In genomic region chr10:76344711-76345539, GRCm38 (mm10) we compare ENCODE assay signal across 8 mouse cellular contexts. TPM values are rescaled to one million over a fixed set of nuclear protein-coding genes. Genes with fewer than 3 reads are reported as not detected.
DNase-seq lines count a peak whose midpoint lies in the region; ATAC-seq and TF ChIP-seq lines count a peak whose summit lies in the region.

Gene Dip2a (minus strand): TSS chr10:76345291.

- H3K4me3 ChIP-seq in E14TG2a.4 (replicated peaks; ENCODE audit: low read length), result peak within 1 kb of the TSS; percentile 87
- H3K4me3 ChIP-seq in forebrain, embryonic 13.5 days, result peak within 1 kb of the TSS; percentile 74
- peak within 1 kb of the TSS; percentile 68 for H3K4me3 ChIP-seq in liver, postnatal 0 days (ENCODE audit: low read depth, low read length)
- peak within 1 kb of the TSS; percentile 97 for H3K4me3 ChIP-seq in neural tube, embryonic 14.5 days (ENCODE audit: low read depth, low read length)

- H3K27me3 ChIP-seq in E14TG2a.4 (ENCODE audit: insufficient read depth, low read length), result peaks cover 22% of the 10 kb centered on the region
- H3K27me3 ChIP-seq in forebrain, embryonic 13.5 days, result no peaks in the 10 kb centered on the region; the same call in 1 of the 2 replicates
- no peaks in the 10 kb centered on the region for H3K27me3 ChIP-seq in liver, postnatal 0 days (ENCODE audit: insufficient read depth, low read length)
- H3K27me3 ChIP-seq in neural tube, embryonic 14.5 days (ENCODE audit: control insufficient read depth, insufficient read depth, low read length), result no peaks in the 10 kb centered on the region

- peak; percentile 80 for DNase-seq in c-Kit-positive CD71-positive TER-119-positive erythroid progenitor cells, embryonic 14.5 days (ENCODE audit: low spot score)
- peak; percentile 97 to 98 for DNase-seq in heart, postnatal 10 days
- DNase-seq in large intestine, adult 2 months (ENCODE audit: low read depth, low spot score), result no peak
- DNase-seq in liver, postnatal 0 days, result peak; percentile 95
- peak; percentile 99 for DNase-seq in testis, postnatal 10 days (ENCODE audit: low spot score)

- ATAC-seq in forebrain, embryonic 13.5 days, result peak; percentile 95
- peak; percentile 94 for ATAC-seq in liver, postnatal 0 days
- peak; percentile 95 for ATAC-seq in neural tube, embryonic 14.5 days (ENCODE audit: low read depth)

- peak within 1 kb of the TSS; percentile 89 for H3K9ac ChIP-seq in forebrain, embryonic 13.5 days
- H3K9ac ChIP-seq in liver, postnatal 0 days (replicated peaks), result peak within 1 kb of the TSS; percentile 75
- H3K9ac ChIP-seq in neural tube, embryonic 14.5 days (replicated peaks; ENCODE audit: low read depth, low read length), result peak within 1 kb of the TSS; percentile 93

- intact Hi-C loops in heart, postnatal 10 days (cut with DNase I), result no loop called here

- no peak for TF ChIP-seq CTCF in E14TG2a.4 (conservative IDR thresholded peaks at IDR 0.05; ENCODE audit: low read length)
- 0 out of 2 replicates have a peak, but pooled peaks have one; percentile 6 for TF ChIP-seq CTCF in liver, postnatal 0 days (IDR thresholded peaks at IDR 0.05; ENCODE audit: low read depth)

- under 1% methylated on average over 91 of the region's 94 CpGs for WGBS in forebrain, embryonic 13.5 days
- WGBS in large intestine, adult 2 months, result 1% methylated on average over 94 of the region's 94 CpGs
- 4% methylated on average over 77 of the region's 94 CpGs for WGBS in liver, postnatal 0 days (ENCODE audit: insufficient replicate concordance)
- WGBS in neural tube, embryonic 14.5 days, result under 1% methylated on average over 65 of the region's 94 CpGs

- no peak for TF ChIP-seq EP300 in liver, postnatal 0 days (IDR thresholded peaks at IDR 0.05; ENCODE audit: low read depth)

- peak within 1 kb of the TSS; percentile 84 for H3K27ac ChIP-seq in forebrain, embryonic 13.5 days
- 0 out of 2 replicates have a peak within 1 kb of the TSS, but pooled peaks have one; percentile 52 for H3K27ac ChIP-seq in liver, postnatal 0 days (ENCODE audit: low read depth)
- peak within 1 kb of the TSS; percentile 91 for H3K27ac ChIP-seq in neural tube, embryonic 14.5 days (ENCODE audit: low read depth, low read length)

- H3K36me3 ChIP-seq in E14TG2a.4 (ENCODE audit: insufficient read depth, low read length), result peaks cover 12% of the 10 kb centered on the region
- peaks cover 10% of the 10 kb centered on the region; the same call in 1 of the 2 replicates for H3K36me3 ChIP-seq in forebrain, embryonic 13.5 days (ENCODE audit: poor library complexity, severe bottlenecking)
- no peaks in the 10 kb centered on the region for H3K36me3 ChIP-seq in liver, postnatal 0 days (replicated peaks; ENCODE audit: insufficient read depth, low read length)
- no peaks in the 10 kb centered on the region for H3K36me3 ChIP-seq in neural tube, embryonic 14.5 days (ENCODE audit: control insufficient read depth, insufficient read depth, low read length)

- peak within 1 kb of the TSS; percentile 77 for H3K4me2 ChIP-seq in forebrain, embryonic 13.5 days
- H3K4me2 ChIP-seq in liver, postnatal 0 days (ENCODE audit: low read depth, low read length), result peak within 1 kb of the TSS; percentile 98
- H3K4me2 ChIP-seq in neural tube, embryonic 14.5 days (ENCODE audit: low read depth, low read length), result peak within 1 kb of the TSS; percentile 58

- H3K9me3 ChIP-seq in E14TG2a.4 (ENCODE audit: low read length), result no peaks in the 10 kb centered on the region
- no peaks in the 10 kb centered on the region for H3K9me3 ChIP-seq in forebrain, embryonic 13.5 days (replicated peaks)
- no peaks in the 10 kb centered on the region for H3K9me3 ChIP-seq in liver, postnatal 0 days (ENCODE audit: low read length)
- H3K9me3 ChIP-seq in neural tube, embryonic 14.5 days (ENCODE audit: control insufficient read depth, low read length), result no peaks in the 10 kb centered on the region

- H3K4me1 ChIP-seq in E14TG2a.4 (replicated peaks; ENCODE audit: low read depth, low read length), result peaks cover 19% of the 10 kb centered on the region
- peaks cover 26% of the 10 kb centered on the region for H3K4me1 ChIP-seq in forebrain, embryonic 13.5 days
- peaks cover 11% of the 10 kb centered on the region for H3K4me1 ChIP-seq in liver, postnatal 0 days (ENCODE audit: insufficient read depth)
- H3K4me1 ChIP-seq in neural tube, embryonic 14.5 days (ENCODE audit: control insufficient read depth, insufficient read depth, low read length), result peaks cover 22% of the 10 kb centered on the region; the same call in 1 of the 2 replicates

RNA-seq across cellular contexts. Expression of gene Dip2a, which starts in this region (rescaled TPM):
- polyA plus RNA-seq in forebrain, embryonic 13.5 days (2015; fragmentation: Nextera tagmentation; extraction: Ambion mirVana), result 10.2 and 10.4 TPM in 2 replicates
- 10 to 100 TPM; 24.0 to 24.4 TPM for total RNA-seq in heart, postnatal 10 days (2021)
- 11.3 and 17.2 TPM in 2 replicates for polyA plus RNA-seq in large intestine, adult 2 months (2012; rRNA removed)
- 0.67 and 0.97 TPM in 2 replicates for polyA plus RNA-seq in liver, postnatal 0 days (2015; fragmentation: Nextera tagmentation; extraction: Ambion mirVana)
- polyA plus RNA-seq in neural tube, embryonic 14.5 days (2014; fragmentation: Nextera tagmentation; extraction: Ambion mirVana), result 11.9 and 17.9 TPM in 2 replicates

Comparison
In these comparisons a context has a peak if more than half of its experiments do, and no peak if none do; other contexts are left out.
1. Peak in DNase-seq, ATAC-seq, H3K4me3 ChIP-seq, H3K27ac ChIP-seq, H3K9ac ChIP-seq and H3K4me2 ChIP-seq in liver, postnatal 0 days; RNA of the gene not detected or under 1 TPM.